Mouse (Mus musculus) monocyte, adult 2 months (primary cell): ENCODE results near the gene Ccdc88c.

Experiments used
- DNase-seq, 2 experiments: peaks; one replicate each; pipeline ENCODE4 v3.0.0; 2022; ENCODE audit warnings: low spot score in 2 of 2, low read depth in 1 of 2

The Ccdc88c gene

DNA sequence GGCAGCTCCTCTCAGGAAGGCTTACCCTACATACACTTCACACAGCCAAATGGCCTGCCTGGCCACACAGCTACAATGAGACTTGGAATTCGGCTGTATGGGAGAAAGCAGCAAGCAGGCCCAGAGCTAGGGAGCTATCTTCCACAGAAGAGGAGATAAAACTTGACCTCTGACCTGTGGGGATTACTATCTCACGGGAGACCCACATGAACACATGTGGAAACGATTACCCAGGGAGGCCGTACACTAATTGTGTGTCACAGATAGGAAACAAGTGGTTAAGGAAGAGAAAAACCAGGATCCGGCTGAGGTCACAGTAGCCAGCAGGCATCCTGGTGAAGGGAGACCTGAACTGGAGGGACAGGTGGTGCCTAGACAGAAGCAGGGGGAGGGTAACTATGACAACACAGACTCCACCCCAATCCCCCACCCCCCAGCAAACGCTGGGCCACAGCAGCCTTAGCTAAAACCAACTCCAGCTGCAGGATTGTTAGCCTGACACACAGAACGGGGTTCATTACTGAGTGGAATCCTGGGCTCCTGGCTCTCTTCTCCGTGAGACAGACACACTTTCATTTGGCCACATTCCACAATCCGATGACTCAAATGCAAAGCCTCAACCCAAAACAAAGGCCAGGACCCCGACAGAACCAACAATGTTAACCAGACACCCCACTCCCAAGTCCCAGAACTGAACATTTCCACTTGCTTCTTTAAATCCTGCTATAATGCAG is 30.9 kb downstream of the Ccdc88c start:
- no peak for DNase-seq

DNA sequence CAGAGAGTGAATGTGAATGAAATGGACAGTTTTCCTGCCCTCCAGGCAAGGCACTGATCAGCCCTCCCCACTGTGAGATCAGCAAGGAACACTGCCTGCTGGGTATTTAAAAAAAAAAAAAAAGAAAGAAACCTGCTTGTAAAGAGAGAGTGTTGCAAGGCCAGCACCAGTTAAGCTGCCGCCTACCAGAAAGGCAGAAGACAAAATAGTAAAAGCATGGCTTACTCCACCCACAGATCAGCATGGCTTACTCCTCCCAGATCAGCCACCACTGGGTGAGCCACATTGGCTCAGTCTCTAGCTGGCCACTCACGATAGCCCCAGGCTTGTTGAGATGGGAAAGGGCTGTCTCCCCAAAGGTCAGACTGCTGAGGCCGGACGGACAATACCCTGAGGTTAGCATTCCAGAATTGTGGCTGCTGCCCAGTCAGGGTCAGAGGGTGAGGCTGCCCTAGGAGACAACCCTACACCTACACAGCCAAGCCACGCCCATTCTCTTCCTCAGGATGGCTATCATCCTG is 32.4 kb downstream of the Ccdc88c start:
- no peak for DNase-seq

DNA sequence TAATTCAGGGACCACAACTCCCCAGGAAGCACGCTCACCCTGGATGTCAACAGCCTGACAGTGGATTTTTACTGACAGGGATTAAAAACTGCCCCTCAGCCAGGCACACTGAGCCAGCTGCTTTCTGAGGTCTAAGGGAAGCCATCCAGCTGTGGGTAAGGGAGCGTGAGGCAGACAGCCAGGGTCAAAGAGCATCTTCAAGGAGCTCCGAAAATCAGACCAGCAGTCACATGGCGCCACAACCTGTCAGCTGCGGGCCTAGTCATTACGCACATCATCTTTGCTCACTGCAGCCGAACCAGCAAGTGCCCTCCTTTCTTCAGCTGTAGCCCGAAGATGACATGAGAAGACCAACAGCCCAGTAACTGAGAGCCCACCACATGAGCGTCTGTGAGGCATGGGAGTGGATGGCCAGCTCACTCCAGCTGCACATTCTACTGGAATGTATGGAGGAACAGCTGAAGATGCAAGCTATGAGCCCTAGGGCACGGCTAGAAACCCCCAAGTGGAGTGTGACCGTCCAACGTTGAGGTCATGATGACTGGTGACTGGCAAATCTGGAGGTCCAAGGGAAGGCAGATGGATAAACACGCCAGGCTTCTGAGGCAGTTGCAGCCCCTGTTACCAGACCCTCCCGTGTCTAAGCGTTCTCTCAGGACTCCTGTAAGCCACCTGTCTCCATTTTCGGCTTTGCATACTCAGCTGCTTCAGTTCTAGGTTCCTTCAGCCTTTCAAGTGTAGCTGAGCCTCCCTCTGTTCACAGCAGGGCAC is 33.1 kb downstream of the Ccdc88c start:
- no peak for DNase-seq

DNA sequence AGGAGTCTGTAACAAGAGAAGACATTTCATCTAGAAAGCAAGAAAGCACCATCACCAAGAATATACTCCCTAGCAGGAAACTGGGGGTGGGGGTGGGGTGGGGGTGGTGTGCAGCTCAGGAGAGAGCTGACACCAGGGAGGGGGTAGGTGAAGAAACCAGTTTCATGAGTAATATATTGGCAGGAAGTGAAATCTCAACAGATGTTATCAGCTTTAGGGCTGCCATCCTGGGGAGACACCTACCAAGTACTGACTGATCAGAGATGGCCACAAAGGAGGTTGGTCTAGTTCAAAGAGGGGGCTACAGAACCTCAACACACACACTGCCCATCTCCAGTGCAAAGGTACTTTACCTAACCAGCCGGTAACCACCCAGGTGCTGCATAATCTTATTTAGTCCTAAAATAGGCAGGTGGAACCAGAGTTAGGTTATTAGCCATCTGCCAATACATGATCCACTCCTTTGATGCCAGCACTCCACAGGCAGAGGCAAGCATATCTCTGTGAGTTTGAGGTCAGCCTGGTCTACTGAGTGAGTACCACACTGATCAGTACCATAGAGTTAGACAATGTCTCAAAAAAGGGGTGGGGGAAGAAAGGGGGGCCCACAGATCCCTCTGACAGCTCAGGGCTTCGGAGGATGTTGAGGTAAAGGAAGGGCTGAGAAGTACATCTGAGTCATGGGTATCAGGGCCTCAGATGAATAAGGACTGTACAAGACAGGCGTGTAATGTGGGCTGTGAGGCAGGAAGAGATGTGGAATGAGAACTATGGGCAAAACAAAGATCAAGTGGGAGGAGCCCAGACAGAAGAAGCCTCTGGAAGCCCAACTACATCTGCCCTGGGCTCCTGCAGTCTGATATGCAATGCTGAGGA is 34.5 kb downstream of the Ccdc88c start:
- DNase-seq, result no peak

DNA sequence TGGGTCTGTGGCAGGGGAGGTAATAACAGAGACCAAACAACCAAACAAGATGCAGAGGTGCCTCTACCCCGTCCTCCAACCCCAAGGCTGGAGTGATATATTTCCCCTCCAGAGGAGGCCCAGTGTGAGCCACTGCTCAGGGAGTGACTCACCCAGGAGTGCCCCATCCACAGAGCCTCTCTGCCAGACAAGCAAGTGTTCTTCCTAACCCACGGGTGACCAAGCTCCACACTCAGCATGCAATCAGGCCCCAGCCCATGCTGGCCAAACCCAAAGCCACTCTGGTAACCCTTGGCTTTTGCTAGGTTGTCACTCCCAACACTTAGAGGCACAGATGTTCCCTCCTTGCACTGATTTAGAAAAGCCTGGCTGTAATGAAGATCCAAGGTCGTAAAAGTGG is 35.7 kb downstream of the Ccdc88c start:
- no peak for DNase-seq

DNA sequence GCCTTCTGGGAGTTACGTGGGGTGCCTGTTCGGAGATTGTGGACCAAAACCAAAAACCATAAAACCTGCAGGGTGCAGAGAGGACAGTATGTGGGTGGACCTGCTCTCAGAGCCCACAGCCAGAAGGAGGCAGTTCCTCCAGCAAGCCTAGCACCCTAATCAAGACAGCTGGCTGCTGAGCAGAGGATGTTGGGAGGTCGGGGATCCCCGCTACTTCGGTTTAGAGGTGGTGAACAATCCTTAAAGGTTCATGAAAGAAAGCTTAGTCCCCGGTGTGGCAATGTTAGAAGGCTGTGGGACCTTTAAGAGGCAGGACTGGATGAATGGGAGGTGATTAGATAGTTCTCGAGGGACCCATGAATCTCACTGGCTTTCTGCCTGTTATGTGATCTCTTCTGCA is 36.4 kb downstream of the Ccdc88c start:
- no peak for DNase-seq

DNA sequence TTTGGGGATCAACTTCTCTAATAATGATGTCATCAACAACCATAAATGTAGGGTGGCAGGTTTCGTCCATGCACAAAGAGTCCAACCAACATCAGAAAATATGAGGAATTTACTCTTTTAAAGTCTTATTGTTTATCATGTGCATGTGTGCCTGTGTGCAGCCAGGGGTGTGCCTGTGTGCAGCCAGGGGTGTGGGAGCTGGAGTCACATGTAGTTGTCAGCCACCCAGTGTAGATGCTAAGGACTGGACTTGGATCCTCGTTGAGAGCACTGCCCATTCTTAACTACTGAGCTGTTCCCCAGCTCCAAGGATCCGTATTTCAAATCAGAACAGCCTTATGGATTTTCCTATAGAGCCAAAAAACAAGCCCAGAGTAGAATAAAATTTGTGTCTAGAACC is 37.7 kb downstream of the Ccdc88c start:
- DNase-seq, result no peak

DNA sequence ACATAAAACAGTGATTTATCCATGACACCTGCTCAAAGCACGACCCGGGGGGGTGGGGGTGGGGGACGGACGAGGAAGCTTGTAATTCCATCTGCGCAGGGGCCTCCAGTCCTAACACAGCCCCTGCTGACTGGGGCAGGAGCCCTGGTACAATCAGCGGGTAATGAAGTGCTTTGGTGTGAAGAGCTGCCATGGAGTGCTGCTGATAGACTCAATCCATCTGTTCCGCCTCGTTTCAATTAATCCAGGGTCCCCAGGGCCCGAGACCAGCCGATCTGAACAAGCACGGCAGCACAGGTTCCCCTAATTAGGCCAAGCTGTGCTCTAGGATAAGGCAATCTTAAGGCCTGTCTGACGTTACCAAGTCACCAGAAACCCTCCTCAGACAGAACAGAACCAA is 38.6 kb downstream of the Ccdc88c start:
- no peak for DNase-seq

DNA sequence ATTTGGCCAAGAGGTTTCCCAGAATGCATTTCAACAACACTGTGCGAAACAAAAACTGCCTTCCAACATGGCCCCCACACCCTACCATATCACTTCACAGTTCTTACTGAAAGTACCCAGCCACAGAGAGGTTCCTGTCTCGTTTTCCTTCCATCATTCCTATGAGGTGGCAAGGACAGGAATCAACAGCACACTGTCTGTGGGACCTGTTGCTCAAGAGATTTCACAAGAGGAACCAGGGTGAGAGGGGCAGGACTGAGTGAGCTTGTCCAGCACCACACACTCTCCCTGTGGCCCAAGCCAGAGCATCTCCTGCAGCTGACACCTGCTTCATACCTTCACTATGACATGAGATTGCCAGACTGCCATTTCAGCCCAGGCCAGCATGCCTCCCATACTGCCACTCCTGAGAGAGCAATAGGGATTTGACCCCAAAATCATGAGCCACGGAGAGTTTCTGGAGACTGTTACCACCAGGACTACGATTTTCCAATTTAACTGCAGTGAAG is 39.0 kb downstream of the Ccdc88c start:
- peak in 1 of 2 experiments; percentile 41 for DNase-seq

DNA sequence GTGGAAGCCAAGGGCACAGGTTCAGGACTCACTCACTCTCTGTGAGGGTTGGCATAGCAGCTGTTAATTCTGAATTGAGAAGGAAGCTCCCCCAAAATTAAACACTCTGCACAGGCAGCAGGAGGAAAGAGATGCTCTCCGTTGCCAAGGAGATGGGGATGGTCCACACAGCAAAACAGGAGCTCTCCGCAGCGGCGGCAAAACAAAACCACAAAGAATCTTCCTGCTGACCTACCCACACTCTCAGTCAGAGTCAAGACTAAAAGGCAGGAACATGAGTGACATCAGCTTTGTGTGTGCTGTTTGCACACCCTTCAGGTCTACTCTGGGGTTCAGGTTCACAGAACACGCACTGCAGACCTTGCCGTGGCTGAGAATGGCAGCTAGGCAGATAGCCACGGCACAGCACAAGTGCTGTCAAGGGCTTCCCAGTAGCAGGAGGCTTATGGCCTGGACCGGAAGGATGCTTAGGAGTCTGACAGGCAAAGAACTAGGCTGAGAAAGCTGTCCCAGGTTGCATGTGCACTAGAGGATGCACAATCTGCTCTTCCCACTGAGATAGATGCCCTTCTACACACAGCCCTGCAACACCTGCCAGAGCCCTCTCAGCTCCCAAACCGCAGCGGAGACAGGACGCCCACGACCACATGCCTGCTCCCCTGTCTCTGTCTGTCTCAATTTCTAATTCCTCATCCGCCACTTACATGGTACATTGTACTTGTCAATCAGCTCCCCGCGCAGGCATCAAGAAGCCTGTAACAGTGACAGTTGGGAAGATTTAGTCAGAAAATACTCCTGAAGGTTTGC is 40.3 kb downstream of the Ccdc88c start:
- no peak for DNase-seq

DNA sequence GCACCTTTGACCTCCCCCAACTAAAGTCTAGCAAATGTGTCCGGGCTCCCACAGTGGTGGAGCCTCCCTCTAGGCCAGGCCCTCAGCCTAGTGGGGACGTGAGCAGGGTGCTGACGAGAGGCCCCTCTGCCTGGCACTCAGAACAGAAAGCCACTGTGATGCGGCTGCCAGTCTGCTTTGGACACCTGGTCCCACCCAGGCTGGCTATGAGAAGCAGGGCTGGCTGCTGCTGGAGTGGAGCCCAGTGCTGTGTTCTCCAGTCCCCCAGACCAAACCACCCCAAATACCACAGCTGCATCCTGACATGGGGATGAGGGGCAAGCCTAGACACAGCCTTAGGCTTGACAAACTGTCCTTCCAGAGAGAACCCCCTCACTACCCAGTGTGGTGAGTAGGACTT is 42.4 kb downstream of the Ccdc88c start:
- no peak for DNase-seq

DNA sequence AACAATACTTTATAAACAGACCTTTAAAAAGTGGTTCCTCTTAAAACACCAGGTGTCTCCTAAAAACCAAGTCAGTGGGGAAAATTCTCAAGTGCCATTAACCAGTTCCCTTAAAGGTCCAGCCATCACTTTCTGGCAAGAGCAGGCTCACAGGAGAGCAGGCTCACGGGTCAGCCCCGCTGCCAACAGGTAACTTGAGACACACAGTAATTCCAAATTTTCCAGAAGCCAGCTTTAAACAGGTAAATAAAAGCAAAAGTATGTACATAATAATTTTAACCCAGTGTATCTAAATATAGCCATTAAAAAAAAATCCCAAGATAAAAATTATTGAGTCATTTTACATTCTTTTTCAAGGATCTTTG is 43.1 kb downstream of the Ccdc88c start:
- DNase-seq, result no peak

DNA sequence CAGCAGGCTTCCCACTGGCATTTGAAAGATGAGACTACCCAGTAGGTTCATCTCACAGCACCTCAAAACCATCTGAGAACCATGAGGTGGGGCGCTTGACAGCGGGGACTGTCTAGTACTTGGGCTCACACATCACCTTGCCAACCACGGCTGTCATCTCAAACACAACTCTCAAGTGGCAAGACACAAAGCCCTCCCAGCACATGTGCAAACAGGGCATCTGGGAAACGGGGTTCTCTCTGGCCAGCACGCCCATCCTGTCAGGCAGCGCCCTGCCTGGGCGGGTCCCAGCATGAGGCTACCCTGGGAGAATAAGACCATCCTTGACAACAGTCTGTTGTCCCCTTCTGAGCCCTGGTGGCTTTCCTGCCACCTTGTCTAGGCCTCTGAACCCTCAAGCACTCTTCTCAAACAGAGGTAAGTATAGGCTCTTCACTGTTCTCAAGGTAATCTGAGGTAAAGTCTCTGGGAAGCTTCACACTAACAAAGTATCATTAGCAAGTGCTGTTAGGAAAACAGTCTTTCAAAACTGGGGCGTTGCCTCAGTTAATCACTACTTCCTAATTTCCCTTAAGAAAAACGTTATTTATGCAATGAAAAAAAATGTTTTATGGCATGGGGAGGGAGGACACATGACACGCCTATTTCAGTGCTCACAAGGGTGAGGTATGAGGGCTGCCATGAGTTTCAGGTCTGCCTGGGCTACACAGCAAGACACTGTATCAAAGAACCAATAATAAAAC is 43.6 kb downstream of the Ccdc88c start:
- peak; percentile 37 to 48 for DNase-seq

DNA sequence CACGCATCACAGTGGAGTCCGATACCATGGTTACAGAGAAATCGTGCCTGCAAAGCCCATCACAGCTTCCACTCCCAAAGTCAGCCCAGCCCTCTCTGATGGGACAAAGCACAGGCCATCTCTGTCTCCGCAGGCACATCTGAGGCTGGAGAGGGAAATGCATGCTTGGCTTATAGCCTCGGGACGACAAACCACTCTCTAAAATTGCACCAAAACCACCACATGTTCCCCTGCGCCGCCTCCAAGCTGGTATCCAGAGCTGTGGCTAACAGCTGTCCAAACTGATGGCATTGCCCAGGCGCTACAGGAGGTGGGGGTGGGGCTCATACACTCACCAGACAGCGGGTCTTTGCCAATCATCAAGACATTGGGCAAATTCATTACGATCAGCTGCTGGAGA is 45.3 kb downstream of the Ccdc88c start:
- DNase-seq, result no peak

DNA sequence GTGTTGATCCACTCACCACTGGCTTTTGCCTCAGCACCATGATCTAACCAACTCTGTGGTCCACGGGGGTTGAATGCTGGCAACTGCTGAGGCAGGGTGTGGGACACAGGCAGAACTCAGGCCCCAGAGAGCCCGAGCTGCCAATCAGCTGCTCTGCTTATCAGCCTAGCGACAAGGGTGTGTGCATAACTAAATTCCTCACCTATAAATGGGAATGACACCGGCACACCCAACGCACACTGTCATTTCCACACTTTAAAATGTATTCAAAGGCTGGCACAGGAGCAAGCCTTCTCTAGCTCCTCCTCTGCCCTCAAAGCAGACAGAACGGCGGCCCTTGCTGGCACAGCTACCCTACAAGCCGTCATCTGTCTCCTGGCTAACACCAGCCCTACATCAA is 46.6 kb downstream of the Ccdc88c start:
- DNase-seq, result no peak

DNA sequence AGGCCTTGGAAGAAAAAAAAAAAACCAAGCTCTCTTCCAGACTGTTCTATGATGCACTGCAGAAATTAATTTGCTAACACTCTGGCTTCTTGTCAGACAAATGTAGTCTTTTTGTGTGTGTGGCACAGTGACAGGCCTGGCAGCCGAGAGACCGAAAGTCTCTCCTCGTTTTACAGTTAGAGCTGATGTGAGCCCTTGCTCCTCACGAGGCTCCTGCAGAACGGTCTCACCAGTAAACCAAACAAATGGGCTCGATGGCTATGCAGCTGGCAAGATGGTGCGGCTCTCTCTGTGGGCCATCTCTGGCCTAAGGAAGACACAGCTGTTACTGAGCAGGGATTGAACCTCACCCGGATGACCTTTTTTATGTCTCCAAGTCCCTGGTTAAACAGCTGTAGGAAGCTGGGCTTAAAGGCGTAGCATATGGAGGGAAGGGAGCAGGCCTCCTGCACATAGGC is 48.3 kb downstream of the Ccdc88c start:
- DNase-seq, result no peak

DNA sequence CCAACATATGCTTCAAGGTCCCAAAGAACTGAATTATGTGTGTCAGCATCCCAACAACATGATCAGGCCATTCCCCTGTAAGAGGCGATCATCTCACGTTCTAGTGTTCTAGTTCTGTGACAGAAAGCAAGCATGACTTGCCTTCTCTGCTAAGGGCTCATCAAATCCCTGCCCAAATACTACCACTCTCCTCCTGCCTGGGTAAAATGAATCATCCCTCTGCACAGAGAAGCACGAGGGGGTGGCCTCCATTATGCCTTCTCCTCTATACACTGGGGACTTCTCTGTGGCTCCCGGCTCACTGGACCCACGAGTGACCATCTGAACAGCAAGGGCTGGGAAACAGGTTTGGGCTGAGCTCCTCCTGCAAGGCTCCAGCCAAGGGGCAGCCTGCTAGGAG is 49.2 kb downstream of the Ccdc88c start:
- no peak for DNase-seq

DNA sequence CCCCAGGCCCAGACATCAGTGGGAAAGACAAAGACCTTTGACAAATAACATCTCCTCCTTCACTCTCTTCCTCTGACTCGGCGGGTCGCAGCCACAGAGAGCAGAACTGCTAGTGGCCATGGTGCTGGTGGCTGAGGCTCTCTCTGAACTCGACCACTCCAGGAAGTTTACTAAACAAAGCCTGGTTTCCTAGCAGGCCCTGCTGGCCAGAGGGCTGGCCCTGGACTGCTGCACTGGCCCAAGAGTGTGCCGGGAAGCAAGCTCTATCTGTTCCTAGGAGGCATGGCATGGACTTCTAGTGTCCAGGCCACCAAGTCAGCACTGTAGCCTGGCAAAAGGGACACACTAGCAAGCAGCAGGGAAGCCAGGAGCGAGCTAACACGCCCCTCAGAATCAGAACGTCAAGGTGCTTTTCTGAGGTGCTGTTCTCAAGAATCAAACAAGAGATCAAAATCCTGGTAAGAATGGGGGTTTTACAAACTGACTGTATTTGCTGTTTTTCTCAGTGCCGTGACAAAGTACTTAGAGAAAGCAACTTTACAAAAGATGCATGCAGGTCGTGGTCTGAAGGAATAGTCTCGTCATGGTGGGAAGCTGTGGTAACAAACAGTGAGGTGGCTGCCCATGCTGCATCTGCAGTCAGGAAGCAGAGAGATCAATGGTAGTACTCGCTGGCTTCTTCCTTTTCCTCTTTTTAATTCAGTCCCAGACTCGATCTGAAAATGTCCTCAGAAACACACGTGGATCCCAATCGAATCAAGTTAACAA is 50.7 kb downstream of the Ccdc88c start:
- no peak for DNase-seq

DNA sequence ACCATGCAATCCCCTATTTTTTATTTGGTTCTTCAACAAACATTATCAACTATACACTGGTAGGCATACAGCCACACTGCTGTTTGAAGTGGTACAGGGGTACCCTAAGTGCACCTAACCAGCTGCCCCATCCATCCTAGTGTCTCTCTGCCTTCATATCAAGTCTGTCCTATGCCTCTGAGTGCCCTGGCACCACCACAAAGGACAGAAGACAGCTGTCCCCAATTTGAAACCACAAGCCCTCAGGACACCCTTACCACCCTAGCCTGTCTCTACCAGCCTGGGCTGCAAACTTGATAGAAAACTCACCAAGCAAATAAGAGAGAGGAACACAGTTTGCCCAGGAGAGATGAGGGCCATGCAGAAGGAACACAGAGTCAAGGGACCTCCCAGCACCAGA is 51.3 kb downstream of the Ccdc88c start:
- no peak for DNase-seq
